Mouse (Mus musculus): Measurements from ENCODE around the gene Ankrd54. TPM values are rescaled to one million over a fixed set of nuclear protein-coding genes. Genes with fewer than 3 reads are reported as not detected.

Ankrd54 gene
- polyA plus RNA-seq (2012; ENCODE audit: low replicate concordance), result 26.8 and 56.0 TPM in 2 replicates

GRCm38 (mm10) chr15:79062376-79063159 is at the start of gene Ankrd54:
Ankrd54 (minus strand) TSS chr15:79062893.

GRCm38 (mm10) chr15:79108421-79109320 is 46.0 kb upstream of the Ankrd54 start, which contains the start of gene Micall1:
Micall1 (plus strand) TSS chr15:79108898.

GRCm38 (mm10) chr15:79074913-79075532 is 12.3 kb upstream of the Ankrd54 start, which contains the start of gene Eif3l:
Eif3l (plus strand) TSS chr15:79075179.

DNA sequence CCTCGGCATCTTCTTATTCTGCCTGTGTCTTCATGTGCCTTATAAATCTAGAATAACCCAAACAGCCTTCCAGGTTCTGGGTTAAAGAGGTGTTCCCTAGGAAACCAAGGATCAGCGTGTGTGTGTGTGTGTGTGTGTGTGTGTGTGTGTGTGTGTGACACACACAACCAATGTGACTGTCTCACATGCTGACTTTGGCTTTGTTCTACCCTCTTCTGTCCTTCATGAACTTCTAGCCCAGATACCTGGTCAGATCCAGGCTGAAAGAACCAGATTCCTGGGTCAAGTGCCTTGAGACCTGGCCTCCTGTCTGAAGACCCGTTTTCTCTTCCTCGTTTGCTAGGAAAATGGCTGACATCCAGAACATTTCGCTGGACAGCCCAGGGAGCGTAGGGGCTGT is 21.1 kb downstream of the Ankrd54 start, which contains the start of gene Galr3:
Galr3 (plus strand) TSS at position 301 of the 400 bp plus-strand sequence.

GRCm38 (mm10) chr15:79028237-79028738 is 34.4 kb downstream of the Ankrd54 start, which contains the start of gene H1f0:
H1f0 (plus strand) TSS chr15:79028450.

Other genes starting within 250 kb of the Ankrd54 start
- 0.22 and 2.4 TPM in 2 replicates for gene Cdc42ep1, start 220.3 kb downstream of the Ankrd54 start, polyA plus RNA-seq (2012; ENCODE audit: low replicate concordance)
- not detected in 2 replicates for gene Lgals2, start 207.4 kb downstream of the Ankrd54 start, polyA plus RNA-seq (2012; ENCODE audit: low replicate concordance)
- 142 and 325 TPM in 2 replicates for gene Gga1, start 185.7 kb downstream of the Ankrd54 start, polyA plus RNA-seq (2012; ENCODE audit: low replicate concordance)
- gene Gm49510, start 163.2 kb downstream of the Ankrd54 start, polyA plus RNA-seq (2012; ENCODE audit: low replicate concordance), result 3.0 and 4.4 TPM in 2 replicates
- gene Sh3bp1, start 163.1 kb downstream of the Ankrd54 start, polyA plus RNA-seq (2012; ENCODE audit: low replicate concordance), result 582 and 2,232 TPM in 2 replicates
- gene Pdxp, start 149.0 kb downstream of the Ankrd54 start, polyA plus RNA-seq (2012; ENCODE audit: low replicate concordance), result 12.5 and 16.3 TPM in 2 replicates
- gene Lgals1, start 136.2 kb downstream of the Ankrd54 start, polyA plus RNA-seq (2012; ENCODE audit: low replicate concordance), result 53.3 and 226 TPM in 2 replicates
- 13.2 and 25.0 TPM in 2 replicates for gene Nol12, start 128.0 kb downstream of the Ankrd54 start, polyA plus RNA-seq (2012; ENCODE audit: low replicate concordance)
- 97.8 and 205 TPM in 2 replicates for gene Triobp, start 115.2 kb downstream of the Ankrd54 start, polyA plus RNA-seq (2012; ENCODE audit: low replicate concordance)
- 34.8 and 92.6 TPM in 2 replicates for gene H1f0, start 34.4 kb downstream of the Ankrd54 start, polyA plus RNA-seq (2012; ENCODE audit: low replicate concordance)
- 0.31 and 1.8 TPM in 2 replicates for gene Galr3, start 21.0 kb downstream of the Ankrd54 start, polyA plus RNA-seq (2012; ENCODE audit: low replicate concordance)
- gene Eif3l, start 12.3 kb upstream of the Ankrd54 start, polyA plus RNA-seq (2012; ENCODE audit: low replicate concordance), result 8.5 and 20.0 TPM in 2 replicates
- gene Micall1, start 46.0 kb upstream of the Ankrd54 start, polyA plus RNA-seq (2012; ENCODE audit: low replicate concordance), result 58.3 and 190 TPM in 2 replicates
- gene Polr2f, start 78.1 kb upstream of the Ankrd54 start, polyA plus RNA-seq (2012; ENCODE audit: low replicate concordance), result 43.4 and 99.7 TPM in 2 replicates
- gene 1700088E04Rik, start 78.4 kb upstream of the Ankrd54 start, polyA plus RNA-seq (2012; ENCODE audit: low replicate concordance), result not detected in 2 replicates
- gene Sox10, start 102.3 kb upstream of the Ankrd54 start, polyA plus RNA-seq (2012; ENCODE audit: low replicate concordance), result 0.09 TPM in 1 of 2 replicates, not detected in the other
- gene Pick1, start 166.3 kb upstream of the Ankrd54 start, polyA plus RNA-seq (2012; ENCODE audit: low replicate concordance), result 17.2 and 41.5 TPM in 2 replicates
- not detected in 2 replicates for gene Gm49486, start 166.5 kb upstream of the Ankrd54 start, polyA plus RNA-seq (2012; ENCODE audit: low replicate concordance)
- gene Slc16a8, start 191.9 kb upstream of the Ankrd54 start, polyA plus RNA-seq (2012; ENCODE audit: low replicate concordance), result not detected in 2 replicates
- gene Baiap2l2, start 222.6 kb upstream of the Ankrd54 start, polyA plus RNA-seq (2012; ENCODE audit: low replicate concordance), result 0.15 and 0.98 TPM in 2 replicates

Measured in hematopoietic multipotent progenitor cell, adult 10-12 weeks (in vitro differentiated cells).